Mouse (Mus musculus) natural killer cell, adult 2 months (primary cell): ENCODE data around the gene Cs.

Source experiments
- DNase-seq, 2 experiments: peaks; one replicate each; pipeline ENCODE4 v3.0.0; 2022; ENCODE audit warnings: low spot score in 2 of 2

Gene Cs

GRCm38 (mm10) chr10:128408591-128409535 is 71.3 kb downstream of the Cs start:
- DNase-seq: peak; percentile 3 to 9

- DNase-seq: peak; percentile 96 to 98
Measured at GRCm38 (mm10) chr10:128409692-128410559, 72.4 kb downstream of the Cs start.

GRCm38 (mm10) chr10:128410560-128410845 is 73.0 kb downstream of the Cs start:
- DNase-seq: no peak

DNA sequence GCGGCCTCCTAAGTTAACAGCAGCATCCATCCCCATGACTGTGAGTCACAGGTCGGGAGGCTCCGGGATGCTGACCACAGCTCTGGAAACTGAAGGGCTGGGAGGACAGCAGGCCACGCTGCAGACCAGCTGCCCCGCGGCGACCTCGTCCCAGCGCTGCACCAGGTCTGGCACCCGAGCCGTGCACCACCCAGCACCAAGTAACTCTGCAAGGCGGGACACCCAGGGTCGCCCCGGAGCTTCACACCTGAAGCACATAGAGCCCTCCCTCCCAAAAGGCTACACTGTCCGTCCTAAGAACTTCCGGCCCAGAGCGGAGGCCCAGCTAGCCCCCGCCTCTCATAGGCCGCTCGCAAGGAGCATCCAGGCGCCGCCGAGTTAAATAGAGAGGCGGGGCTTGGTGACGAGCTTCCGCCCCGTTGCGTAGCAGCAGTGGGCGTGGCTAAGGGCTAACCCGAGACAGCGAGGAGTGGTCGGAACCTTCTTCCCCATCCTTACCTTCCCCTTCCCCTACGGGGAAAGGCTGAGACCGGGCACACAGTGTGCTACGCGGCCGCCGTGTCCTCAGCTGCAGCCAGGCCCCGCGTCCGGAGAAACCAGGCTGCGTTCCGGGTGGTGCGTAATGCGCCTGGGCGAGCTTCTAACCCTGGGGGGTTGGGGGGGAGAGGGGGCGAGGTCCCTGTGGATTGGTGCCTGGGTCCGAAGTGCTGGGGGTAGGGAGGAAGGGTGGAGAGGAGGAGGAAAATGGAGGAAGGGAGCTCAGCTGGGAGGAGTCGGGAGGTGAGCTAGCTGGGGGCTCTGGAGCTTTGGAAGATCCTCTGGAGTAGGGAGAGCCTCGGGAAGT is 73.9 kb downstream of the Cs start, which contains the start of the genes Nabp2 and Rnf41:
Gene Nabp2 (minus strand): TSS at position 282 of the 844 bp plus-strand sequence.
Gene Rnf41 (plus strand): TSS at position 447 of the 844 bp plus-strand sequence.
- peak; percentile 93 to 95 for DNase-seq

DNA sequence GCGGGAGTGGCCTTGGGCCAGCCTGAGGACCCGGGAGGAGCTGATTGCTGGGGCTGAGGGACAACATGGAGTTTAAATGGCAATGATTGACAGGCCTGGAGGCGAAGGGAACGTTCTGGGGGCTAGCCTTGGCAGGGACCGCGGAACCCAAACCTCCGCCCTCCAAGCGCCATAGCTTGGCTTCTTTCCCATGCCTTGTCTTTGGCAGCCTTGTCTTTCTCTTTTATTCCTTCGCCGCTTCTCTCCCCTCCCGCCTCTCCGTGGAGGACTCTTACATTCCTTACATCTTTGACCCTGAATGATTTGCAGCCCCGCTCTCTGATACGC is 74.5 kb downstream of the Cs start:
- no peak for DNase-seq
